Mouse (Mus musculus) olfactory bulb, adult 2 months (tissue): ENCODE results near the gene Tigar.

Experiments used
- CTCF ChIP-seq: fragments of 200-500 bp; IDR thresholded peaks from 2 replicates; pipeline ENCODE4 v1.5.1; 2012; ENCODE audit warnings: low read depth, mild to moderate bottlenecking, low read length, moderate library complexity; ENCODE audit not compliant: insufficient read depth
- POLR2A ChIP-seq: fragments of 200-500 bp; IDR thresholded peaks from 2 replicates; pipeline ENCODE4 v1.6.1; 2012; ENCODE audit warnings: mild to moderate bottlenecking, low read depth, low read length, moderate library complexity; ENCODE audit not compliant: insufficient read depth

GRCm38 (mm10) chr6:127104396-127105029 lies 4.8 kb downstream of the Tigar start:
- TF ChIP-seq POLR2A (no peak), CTCF (no peak)
